Mouse (Mus musculus) cerebellum, adult 11-12 months (tissue): ENCODE measurements at regions not wholly inside any gene's neighbourhood (a gene's known extent, or its start where the extent isn't known, plus 50 kb on each side); places are given as distances from the start of the nearest gene placed in this dataset.

ENCODE experiments used
- DNase-seq: peaks from one replicate; pipeline ENCODE4 v3.0.0; 2022

DNA sequence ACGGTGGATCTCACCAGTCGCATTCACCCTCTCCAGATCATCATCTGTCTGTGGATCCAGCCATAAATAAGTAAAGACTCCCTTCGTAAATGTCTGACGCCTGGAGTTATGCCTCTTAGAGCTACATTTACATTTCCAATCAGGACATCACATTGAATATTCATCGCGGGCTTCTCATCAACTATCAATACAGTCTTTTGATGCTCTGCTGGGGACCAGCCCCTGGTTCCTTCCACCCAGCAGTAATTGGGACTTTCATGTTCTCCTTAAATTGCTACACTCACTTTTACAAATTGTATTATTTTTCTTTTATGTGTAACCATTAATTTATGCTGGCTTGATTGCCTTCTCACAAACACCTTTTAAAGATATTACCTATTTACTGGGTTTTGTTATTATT lies 125.7 kb upstream of the Cnr1 start:
- DNase-seq = no peak

DNA sequence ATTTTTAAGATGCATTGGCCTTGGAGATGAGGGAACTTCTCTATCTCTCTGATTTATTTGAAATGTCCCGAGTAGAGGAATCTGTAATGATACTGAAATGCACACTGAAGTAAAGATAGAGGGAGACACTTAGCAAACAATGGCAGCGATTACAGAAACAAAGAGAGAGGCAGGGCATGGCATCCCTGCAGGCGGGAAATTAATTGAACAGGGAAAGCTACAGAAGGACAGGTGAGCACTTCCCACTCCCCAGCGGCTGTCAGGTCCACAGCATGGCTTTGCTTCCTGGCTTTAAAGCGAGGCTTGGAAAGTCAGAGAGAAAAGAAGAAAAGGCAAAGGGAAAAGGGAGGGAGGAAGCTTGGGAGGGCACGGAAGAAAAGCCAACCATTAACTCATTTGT lies 125.3 kb upstream of the Cnr1 start:
- DNase-seq = peak; percentile 67

DNA sequence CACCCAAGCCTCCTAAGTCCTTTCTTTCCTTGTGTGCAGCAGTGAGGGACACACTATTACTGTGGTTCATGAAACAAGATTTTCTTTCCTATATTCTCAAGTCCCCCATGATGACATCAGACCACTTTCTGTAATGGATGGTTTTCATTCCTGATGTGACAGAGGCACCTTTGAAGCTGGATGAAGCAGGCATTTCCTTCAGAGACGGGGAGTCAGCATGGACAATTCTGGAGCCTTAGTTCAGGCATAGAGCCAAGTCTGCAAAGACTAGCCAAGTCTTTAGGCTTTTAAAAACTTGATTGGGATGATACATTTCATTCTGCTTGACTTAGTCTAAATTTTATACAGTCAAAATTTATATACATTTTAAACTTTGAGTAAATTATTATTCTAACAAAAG lies 124.6 kb upstream of the Cnr1 start:
- DNase-seq = peak; percentile 30

DNA sequence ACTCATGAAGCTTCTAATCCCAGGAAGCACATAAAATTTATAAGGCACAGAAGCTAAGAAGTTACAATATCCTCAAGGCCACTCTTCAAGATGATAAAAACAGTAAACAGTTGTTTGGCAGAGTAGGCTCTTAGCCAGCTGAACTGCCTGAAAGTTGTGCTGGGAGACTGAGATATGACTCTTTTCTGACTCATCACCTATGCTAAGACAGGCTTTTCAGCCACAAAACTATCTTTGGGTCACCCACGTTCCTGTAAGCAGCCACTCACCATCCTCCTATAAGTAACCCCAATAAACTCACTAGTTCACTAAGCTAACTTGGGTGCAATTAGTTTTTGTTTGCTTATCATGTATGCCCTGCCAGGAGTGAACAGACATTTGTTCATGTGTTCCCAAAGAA lies 112.1 kb upstream of the Cnr1 start:
- no peak for DNase-seq

DNA sequence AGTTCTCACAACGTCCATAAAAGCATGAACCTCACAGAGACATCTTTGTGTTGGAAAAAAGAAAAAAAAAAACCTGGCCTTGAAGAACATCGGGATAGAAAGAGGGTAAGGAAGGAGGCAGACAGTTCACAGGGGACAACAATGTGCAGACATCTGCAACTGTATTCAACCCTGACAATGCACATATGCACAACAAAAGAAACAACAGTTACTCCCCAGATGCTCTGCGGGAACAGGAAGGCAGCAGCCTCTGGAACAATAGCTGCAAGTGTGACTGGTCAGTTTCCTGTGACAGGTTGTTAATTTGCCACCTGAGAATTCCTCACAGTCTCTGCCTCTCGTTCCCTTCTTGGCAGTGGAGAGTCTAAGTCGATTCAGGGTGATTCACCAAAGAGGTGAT lies 100.5 kb upstream of the Cnr1 start:
- DNase-seq = no peak

DNA sequence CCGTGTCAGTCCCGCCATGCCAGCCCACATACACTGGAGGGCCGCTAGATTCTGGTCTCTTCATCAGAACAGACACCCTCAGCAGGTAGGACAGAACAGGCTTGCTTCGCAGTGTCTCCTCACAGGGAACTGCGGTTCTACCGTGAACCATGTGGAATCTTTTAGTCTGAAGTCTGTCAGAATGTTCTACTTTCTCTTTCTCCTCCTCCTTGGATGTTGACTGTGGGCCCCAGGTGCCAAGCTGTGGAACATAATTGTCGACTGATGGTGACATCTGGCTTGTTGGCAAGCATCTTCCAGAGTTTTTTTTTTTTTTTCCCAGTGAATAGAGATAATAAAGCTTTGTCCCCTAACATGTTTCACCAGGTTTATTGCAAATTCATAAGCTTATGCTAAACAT lies 91.3 kb upstream of the Cnr1 start:
- no peak for DNase-seq

DNA sequence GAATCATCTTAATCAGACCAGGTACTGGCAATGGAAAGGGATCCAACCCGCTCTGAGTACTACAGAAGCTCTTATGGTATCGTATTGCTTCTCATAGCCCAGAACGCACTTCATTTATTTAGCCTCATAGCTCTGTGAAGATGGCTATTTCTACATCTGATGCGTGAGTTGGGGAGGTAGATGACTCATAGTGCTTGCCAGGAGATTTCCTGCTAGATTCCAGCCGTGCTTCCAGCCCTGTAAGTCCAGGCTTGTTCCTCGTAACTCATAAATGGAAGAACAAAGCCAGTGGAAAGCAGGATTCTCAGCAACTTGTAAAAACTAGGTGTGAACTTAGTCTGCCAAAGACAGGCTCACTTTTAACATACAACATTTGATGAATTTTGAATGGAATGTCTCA lies 86.0 kb upstream of the Cnr1 start:
- DNase-seq = no peak

DNA sequence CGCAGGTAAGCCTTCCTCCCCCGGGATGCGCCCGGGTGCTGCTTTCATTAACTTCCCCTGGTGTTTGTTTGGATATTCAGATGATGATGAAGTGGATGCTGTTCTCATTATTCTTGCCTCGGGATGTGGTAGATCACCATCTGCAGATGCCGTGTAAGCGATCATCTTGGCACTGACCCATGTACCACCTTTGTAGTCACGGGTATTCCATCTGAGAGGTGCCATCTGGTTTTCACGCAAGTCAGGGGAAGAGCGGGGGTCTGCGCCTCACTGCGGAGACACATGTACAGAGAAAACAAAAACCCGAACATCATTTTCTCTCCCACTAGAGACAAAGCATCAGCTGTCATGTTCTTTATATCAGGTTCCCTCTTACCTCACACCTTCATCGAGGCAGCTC lies 84.3 kb upstream of the Cnr1 start:
- DNase-seq = peak; percentile 22

DNA sequence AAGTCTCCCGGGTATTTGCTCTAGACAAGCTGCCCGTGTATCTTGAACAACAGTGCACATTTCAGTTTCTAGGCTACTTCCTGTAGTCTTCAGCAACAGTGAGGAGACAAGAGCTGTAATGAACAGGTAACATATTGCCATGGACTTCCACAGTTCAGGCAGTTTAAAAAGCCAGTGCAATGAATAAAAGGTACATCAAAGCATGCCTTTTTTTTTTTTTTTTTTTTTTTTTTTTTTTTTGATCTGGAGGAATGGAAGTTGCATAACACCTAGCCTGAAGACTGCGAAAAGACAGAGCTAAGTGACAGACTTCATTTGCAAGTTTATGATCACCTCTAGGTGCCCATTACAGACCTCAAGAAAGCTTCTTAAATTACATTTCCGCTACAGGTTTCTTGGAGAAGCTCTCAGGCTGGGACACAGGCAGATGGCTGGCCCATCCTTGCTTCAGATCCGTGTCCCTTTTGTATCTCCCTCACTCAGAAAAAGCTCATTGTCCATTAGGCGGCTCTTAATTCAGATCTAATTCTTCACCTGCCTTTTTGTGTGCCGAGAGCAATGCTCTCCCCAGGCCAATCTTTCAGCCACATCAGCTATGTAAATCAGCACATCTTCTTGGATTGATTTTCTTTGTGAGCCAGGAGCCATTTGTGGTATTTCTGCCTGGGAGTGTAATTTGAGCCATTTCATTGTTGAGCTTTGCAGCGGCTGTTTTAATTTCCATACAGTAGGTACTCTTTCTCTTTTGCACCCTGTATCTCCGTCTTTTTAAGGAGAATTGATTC lies 78.6 kb upstream of the Cnr1 start:
- no peak for DNase-seq

DNA sequence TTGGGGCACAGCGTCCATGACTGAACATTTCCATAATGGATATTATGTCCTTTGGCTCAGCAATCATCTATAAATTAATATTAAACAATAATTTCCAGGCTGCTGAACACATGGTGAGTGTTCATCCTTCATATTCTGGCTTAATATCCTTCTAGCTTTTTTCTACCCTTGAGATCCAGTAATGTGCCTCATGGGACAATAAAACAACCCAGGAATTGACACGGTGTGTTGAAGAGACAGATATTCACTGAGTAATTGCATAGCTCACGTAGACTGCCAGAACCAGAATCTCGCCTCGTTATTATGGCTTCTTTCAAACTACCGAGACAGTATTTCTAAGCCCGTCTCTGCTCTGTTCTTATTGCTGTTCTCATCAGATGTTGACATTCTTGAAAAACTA lies 74.1 kb upstream of the Cnr1 start:
- no peak for DNase-seq

DNA sequence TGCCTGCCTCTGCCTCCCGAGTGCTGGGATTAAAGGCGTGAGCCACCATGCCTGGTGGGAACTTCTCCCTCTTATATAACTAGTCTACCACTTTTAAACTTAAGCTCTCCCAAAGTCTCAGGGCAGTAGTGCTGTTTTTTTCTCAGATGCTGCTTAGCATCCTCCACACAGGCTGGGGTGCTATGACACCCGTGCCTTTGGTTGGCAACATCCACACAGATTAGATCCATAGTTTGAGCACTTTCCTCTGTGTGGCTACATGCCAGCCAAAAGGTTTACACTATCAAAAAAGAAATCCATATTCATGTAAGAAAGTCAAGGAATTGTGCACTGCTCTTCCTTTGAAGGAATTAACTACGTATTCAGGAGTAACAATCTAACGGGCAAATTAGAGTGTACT lies 72.1 kb upstream of the Cnr1 start:
- DNase-seq = no peak

DNA sequence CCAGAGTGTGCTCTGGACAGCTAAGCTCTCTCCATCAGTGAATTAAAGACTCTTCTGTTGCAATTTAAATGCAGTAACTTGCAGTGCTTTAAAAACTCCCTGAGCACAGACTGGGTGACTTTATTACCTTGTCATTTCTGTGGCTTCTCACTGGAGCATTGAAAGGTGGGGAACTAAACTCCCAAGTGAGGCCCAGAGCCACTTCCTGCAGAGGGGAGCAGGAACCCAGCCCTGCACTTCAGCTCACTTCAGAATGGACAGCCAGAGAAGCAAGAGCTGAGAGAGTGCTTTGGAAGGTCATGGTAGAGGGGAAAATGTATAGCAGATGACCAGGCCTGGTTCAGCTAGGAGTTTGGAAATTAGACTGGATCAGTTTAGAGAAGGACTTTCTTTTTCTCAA lies 69.3 kb upstream of the Cnr1 start:
- no peak for DNase-seq

DNA sequence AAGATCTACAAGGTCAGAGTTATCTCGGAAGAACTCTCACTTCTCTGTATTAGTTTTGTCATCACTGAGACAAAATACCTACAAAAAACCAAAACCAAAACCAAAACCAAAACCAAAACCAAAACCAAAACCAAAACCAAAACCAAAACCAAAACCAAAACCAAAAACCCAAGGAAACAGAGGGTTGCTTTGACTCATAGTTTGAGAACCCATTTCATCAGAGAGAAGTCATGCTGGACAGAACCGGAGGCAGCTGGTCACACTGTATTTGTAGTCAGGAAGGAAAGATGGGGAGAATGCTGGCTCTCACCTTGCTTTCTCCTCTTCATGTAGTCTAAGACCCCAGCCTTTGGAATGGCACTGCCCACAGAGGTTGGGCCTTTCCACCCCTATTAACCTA lies 57.3 kb upstream of the Cnr1 start:
- DNase-seq = no peak

DNA sequence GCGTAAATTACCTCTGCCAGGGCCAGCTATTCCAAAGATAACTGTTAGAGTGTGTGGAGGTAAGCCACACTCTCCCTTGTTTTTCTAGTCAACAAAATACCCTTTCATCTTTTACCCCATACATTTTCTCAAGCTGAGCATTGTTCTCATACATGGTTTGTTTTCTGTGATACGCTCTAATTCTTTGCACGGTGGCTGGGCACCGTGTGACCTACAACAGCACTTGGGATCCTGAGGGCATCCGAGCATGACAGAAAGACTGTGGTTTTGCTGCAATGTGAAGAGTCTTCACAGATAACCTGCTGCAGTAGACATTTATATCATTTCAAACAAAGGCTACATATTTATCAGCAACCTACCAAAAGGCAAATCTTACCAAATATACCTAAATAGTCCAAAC lies 55.1 kb upstream of the Cnr1 start:
- DNase-seq = no peak
